Mouse (Mus musculus): ENCODE data around the gene Olfml3.

DNA sequence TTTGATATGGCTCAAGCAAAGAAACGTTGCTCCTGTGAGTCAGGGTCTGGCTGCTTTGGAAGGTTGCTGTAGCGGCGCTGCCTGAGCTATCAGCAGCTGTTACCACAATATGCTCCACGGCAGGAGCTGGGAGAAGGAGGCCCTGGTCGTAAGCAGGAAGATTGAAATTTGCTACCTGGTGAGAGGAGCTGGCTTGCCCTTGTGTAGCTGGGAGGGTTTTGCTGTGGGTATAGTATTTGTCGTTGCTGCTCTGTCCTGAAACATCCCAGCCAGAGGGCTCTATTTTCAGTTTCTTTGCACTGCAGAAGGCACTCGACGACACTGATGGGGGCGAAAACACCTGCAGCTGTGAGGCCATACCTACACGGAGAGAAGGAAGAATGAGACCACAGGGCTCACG, 40.1 kb upstream of the Olfml3 start:
- TF ChIP-seq POLR2A (IDR thresholded peaks at IDR 0.05; ENCODE audit: low read depth, low read length), result no peak
- TF ChIP-seq CTCF (conservative IDR thresholded peaks at IDR 0.05; ENCODE audit: insufficient read depth, insufficient read length, low read depth, low read length), result no peak
